Mouse (Mus musculus) lung, postnatal 4 days (tissue): ENCODE measurements around the gene Slc8a2.

ENCODE experiments used
- DNase-seq, 2 experiments: peaks; one replicate each; pipeline ENCODE4 v3.0.0; 2021

Gene Slc8a2

DNA sequence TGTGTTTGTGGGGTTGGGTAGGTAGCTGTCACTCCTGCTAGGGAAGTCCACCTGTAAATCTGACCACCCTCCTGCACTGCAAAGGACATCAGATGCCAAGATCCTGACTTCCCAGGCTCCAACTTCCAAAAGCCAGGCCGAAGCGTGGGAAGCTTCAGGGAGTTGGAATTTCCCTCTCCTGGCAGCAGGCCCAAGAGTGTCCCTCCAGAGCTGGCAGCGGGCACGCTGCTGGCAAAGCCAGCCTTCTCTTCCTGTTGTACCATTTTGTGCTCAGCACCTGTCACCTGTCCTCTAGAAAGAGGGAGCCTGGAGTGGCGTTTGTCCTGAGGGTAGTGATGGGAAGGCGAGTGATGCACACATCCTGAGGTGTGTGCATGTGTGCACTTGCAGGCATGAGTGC is 1.3 kb upstream of the Slc8a2 start:
- DNase-seq, result no peak

DNA sequence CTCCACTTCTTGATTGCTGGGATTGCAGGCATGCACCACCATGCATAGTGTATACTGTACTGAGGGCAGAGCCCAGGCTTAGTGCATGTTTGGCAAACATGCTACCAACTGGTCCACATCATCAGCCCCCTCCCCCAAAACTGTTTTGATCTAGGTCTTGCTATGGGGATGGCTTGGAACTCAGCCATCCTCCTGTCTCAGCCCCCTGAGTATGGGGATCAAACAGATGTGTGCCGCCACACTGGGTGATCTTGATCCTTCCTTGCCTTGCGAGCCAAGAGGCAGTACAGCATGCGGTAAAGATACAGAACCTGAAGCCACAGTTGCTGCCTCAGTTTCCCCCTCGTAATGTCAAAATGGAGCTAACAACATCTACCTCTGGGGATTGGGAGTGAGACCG is 727 bp upstream of the Slc8a2 start:
- no peak for DNase-seq

DNA sequence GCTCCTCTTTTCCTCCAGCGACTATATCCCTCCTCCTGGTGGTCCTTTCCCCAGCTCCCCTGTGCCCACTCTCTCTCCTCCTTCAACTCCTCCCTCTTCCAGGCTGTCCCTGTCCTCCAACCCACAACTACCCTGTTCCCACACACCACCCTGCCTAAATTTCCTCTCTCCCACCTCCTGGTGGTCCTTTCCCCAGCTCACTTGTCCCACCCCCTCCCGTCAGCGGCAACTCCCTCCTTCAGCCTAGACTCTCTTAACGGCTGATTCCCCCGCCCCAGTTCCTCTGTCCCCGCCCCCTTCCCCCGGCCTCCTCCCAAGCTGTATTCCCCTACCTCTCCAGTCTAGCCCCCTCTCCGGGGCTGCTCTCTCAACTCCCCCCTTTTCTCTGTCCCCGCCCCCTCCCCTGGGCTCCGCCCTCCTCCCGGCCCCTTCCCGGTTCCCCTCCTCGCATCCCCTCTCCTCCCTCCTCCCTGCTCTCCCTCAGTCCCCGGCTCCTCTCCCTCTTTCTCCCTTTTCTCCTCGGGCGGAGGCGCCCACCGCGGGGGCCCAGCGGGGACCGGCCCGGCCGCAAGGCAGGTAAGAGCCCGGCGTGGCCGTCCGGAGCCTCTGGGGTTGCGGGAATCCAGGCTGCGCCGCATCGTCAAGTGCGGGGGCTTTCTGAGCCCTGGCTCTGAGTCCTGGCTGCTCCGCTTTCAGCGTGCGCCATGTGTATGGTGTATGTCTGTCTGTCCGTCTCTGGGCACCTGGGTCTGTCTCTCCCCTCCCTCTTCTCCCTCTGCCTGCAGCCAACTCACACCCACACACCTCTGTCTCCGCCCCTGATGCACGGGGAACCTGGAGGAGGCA is 443 bp downstream of the Slc8a2 start:
- DNase-seq, result peak in 1 of 2 experiments; percentile 34

GRCm38 (mm10) chr7:16130956-16131634 is 1.5 kb downstream of the Slc8a2 start:
- no peak for DNase-seq

DNA sequence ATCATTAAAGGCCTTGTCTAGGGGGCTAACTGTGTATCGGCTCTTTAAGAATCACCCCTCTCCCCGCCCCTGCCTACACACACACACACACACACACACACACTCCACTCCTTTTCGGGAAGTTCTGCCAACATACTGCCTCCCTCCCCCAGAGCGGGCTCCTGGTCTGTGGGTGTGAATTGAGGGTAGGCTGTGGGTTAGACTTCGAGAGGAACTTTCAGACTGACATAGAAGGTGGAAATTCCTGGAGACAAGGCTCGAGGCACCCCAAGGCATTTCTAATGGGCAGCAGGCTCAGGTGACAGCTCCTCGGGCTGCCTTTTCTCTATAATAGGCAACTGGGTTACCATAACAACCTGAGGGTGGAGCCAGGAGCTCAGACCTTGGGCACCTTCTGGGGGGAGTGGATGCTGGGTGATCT is 2.5 kb downstream of the Slc8a2 start:
- DNase-seq, result no peak

DNA sequence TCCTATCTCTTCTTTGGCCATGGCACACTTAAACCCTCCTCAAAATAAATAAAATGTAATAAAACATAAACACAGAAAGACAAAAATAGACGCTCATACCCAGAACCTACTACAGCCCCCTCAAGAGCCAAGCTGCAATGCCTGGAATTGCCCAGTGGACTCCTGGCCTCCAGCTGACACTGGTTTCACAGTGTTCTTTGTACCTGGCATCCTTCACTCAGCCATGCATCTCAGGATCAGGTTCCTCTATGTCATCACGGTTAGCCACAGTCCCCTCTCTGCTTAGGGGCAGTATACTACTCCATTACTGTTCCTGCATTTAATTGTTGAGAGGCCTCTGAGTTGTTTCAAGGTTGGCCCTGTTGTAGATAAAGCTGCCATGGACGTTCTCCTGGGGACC is 3.3 kb downstream of the Slc8a2 start:
- DNase-seq, result no peak

DNA sequence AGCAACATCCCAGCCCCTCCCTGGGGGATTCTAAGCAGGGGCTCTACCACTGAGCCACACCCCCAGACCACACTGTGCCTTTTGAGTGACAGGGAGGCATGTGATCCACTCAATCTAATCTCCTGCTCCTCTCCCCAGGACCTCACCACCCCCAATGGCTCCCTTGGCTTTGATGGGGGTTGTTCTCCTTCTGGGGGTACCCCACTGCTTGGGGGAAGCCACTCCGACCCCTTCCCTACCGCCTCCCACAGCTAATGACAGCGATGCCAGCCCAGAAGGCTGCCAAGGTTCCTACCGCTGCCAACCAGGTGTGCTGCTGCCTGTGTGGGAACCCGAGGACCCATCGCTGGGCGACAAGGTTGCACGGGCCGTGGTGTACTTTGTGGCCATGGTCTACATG is 4.1 kb downstream of the Slc8a2 start:
- DNase-seq, result no peak

- no peak for DNase-seq
Observed at GRCm38 (mm10) chr7:16134951-16135392, 5.3 kb downstream of the Slc8a2 start.

DNA sequence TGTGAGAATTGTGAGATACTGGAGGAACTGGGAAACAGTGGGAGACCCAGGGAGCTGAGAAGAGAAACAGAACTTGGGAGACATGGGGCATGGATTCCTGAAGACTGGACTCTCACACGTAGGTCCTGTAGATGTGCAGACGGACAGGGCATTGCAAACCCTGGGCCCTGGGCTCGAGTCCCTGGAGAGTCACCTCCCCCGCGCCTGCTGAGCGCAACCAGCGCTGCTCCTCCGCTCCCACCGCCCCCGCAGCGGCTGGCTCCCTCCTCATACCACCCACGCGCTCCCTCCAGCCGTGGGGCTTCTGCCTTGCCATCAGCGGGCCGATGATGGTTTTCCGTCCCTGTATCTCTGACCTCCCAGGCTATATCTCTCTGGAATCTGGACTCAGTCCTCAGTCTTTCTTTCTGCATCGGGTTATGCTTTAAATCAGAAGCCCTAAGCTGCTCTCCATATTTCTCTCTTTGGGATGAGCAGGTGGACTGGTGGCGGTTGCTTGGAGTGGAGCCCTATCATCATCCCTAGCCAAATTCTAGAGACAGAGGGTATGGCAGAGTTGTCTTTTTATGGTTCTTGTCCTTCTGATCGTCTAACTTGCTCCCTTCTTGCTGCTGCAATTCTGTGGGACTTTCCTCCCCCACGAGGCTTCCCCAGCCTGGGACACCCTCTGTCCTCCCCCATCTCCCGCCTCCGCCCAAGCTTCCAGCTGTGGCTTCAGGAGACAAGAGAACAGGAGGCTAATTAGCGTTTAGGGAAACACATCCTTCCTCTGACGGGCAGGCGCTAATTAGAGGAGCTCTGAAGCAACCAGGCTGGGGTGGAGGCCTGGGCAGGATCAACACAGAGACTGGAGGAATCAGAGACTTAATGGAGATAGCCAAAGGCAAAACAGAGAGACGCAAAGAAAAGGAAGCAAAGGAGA is 17.1 kb downstream of the Slc8a2 start:
- no peak for DNase-seq

- DNase-seq, result peak; percentile 60 to 69
Observed at GRCm38 (mm10) chr7:16147643-16148042, 18.0 kb downstream of the Slc8a2 start.

- peak in 1 of 2 experiments; percentile 26 for DNase-seq
Observed at GRCm38 (mm10) chr7:16149241-16149640, 19.6 kb downstream of the Slc8a2 start.

DNA sequence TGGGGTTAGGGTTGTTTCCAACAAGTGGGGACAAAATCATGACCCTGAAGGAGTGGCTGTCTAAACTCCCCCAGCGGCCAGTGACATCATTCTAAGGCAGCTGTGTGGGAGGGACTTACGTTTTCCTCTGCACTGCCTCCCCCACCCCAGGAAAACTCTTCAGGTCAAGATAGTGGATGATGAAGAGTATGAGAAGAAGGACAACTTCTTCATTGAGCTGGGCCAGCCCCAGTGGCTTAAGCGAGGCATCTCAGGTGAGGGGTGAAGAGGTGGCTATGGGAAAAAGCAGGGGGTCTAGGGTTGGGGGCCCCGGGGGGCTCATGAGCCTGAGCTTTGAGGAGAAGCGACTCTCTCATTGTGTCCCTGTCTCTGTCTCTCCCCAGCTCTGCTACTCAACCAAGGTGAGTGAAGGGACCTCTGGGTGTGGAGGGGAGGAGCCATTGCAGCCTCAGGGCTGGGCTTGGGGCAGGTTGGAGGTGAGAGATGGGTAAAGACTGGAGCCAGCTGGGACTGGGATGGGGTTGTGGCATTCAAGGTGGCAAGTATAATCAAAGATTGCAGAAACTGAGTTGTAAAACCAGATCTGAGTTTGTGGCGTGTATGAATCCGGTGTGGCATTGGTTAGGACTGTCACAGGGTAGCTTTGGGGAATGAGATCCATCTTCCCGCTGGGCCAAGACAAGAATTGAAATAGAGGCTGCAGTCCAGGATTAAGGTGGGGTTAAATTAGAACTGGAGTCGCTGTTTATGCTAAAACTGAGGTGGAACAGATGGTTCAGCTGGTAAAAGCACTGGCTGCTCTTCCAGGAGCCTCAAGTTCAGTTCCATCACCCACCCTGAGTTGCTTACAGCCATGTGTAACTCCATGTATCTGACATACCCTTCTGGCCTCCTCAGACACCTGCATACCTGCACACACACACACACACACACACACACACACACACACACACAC is 20.8 kb downstream of the Slc8a2 start:
- no peak for DNase-seq

DNA sequence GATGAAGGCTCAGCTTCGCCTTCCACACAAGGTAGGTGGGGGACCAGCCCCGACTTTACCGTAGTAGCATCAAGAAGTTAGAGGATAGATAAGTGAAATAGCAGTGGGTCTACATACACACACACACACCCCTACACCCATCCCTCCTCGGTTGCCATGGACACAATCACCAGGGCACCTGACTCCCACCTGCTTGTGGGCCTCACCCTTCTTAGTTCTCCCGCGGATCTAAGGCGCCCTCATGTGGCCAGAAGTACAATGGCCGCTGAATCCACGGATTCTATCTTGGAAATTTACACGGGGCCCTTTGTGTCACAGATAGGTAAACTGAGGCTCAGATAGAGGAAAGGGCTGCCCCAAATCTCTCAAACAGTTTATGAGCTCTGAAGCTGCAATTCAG is 23.9 kb downstream of the Slc8a2 start:
- peak in 1 of 2 experiments; percentile 44 for DNase-seq

DNA sequence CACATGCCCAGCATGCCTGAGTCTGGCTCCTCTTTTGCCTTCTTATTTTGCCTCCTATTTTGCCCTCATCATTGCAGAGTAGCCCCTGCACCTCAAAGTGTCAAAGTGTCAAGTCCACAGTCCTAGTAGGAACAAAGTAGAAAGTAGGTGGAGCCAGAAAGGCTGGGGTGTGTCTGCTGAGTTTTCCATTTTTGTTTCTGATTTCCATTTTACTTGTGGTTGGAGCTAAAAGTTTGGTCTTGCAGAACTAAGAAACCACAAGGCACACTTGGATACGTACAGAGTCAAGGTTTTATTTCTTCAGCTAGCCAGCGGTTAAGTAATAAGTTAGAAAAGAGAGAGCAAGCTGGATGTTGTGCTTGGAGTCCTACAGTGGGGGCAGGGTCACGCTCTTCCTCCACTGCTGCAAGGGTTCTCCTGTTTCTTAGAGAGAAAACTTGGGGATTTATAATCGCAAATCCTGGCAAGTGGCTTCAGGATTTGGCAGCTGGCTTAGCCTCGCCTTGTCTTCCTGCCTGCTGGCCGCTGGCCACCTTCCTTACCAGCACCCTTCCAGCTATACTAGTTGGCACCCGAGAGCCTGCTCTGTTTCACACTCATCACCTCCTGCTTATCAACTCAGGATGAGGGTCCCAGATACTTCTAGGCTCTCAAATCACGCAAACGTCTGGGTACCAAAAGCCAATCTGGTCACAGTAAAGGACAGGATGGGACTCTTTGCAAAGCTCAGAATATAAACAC is 25.7 kb downstream of the Slc8a2 start:
- peak in 1 of 2 experiments; percentile 48 for DNase-seq

- DNase-seq, result no peak
Observed at GRCm38 (mm10) chr7:16156105-16156714, 26.6 kb downstream of the Slc8a2 start.

- no peak for DNase-seq
Observed at GRCm38 (mm10) chr7:16158735-16159134, 29.1 kb downstream of the Slc8a2 start.

DNA sequence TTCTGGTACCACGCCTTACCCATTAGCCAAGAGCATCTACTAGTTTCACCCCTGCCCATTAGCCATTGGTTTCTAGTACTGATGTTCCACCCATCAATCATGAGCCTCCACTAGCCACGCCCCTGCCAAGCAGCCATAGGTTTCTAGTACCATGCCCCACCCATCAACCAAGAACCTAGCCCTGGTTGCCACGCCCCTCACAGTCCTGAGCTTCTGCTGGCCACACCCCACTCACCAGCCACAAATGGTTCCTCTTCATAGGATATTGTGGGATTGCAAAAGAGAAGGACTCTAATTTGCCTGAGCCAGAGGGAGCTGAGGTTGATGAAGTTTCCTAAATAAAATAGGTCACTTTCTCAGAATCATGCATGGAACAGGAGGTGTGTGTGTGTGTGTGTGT is 31.1 kb downstream of the Slc8a2 start:
- peak in 1 of 2 experiments; percentile 35 for DNase-seq

- no peak for DNase-seq
Observed at GRCm38 (mm10) chr7:16161302-16161701, 31.7 kb downstream of the Slc8a2 start.

DNA sequence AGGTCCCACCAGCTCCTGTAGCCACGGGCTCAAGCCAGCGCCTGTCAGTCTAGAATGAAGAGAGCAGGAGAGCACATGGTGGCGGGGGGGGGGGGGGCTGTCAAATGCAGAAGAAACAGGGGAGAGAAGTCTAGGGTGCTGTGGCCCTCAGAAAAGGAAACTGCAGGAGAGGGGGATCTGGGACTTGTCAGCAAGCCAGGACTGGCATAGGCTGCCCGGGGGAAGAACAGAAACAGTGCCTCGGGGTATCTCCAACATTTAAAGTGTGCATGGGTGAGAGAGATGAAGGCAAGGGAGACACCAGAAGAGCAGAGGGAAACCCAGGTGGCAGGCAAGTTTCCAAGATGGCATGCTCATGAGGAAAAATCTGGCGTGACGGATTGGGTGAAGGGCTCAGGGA is 32.4 kb downstream of the Slc8a2 start:
- no peak for DNase-seq

- no peak for DNase-seq
Observed at GRCm38 (mm10) chr7:16172141-16172581, 42.5 kb downstream of the Slc8a2 start.
